In genomic region chr11:109994014-109994413, GRCm38 (mm10) we compare ENCODE assay signal across 18 mouse cellular contexts. TPM values are rescaled to one million over a fixed set of nuclear protein-coding genes. Genes with fewer than 3 reads are reported as not detected.
DNase-seq lines count a peak whose midpoint lies in the region; ATAC-seq and TF ChIP-seq lines count a peak whose summit lies in the region.
"Had no signal": no experiment of that assay in that cellular context is flagged by ENCODE, and none has a peak within 500 bp of the region (broad histone marks: within the 10 kb centered on the region; RNA-seq: fewer than 3 reads in every experiment).

No protein-coding gene starts in this region.

- no peaks in the 10 kb centered on the region for H3K36me3 ChIP-seq in liver, adult 2 months (ENCODE audit: control insufficient read depth, insufficient read depth, low read length)
- H3K36me3 ChIP-seq in hindbrain, embryonic 15.5 days = no peaks in the 10 kb centered on the region
- no peaks in the 10 kb centered on the region for H3K36me3 ChIP-seq in liver, embryonic 16.5 days (ENCODE audit: control insufficient read depth, insufficient read depth)
- H3K36me3 ChIP-seq: forebrain, embryonic 12.5 days; G1E had no signal

- intact Hi-C loops in gastrocnemius, adult 2 months (cut with DNase I) = no loop called here

- no peak for TF ChIP-seq CTCF in gastrocnemius, adult 2 months (IDR thresholded peaks at IDR 0.05)
- no peak for TF ChIP-seq CTCF in liver, adult 2 months (IDR thresholded peaks at IDR 0.05; ENCODE audit: low read depth, low read length)

- no peak for ATAC-seq in hindbrain, embryonic 15.5 days (ENCODE audit: low FRiP score, low read depth)
- ATAC-seq in liver, embryonic 16.5 days (ENCODE audit: low read depth) = no peak

- H3K4me1 ChIP-seq in liver, adult 2 months (ENCODE audit: control insufficient read depth, insufficient read depth, low read length) = peaks cover 16% of the 10 kb centered on the region
- peaks cover 15% of the 10 kb centered on the region for H3K4me1 ChIP-seq in hindbrain, embryonic 15.5 days (replicated peaks)
- no peaks in the 10 kb centered on the region for H3K4me1 ChIP-seq in liver, embryonic 16.5 days (ENCODE audit: control insufficient read depth, low read depth, low read length)

- TF ChIP-seq POLR2A in liver, adult 2 months (IDR thresholded peaks at IDR 0.05; ENCODE audit: extremely low read depth, insufficient read depth, low read length) = no peak

- H3K27me3 ChIP-seq in liver, adult 2 months (ENCODE audit: control insufficient read depth, insufficient read depth, low read length) = no peaks in the 10 kb centered on the region
- H3K27me3 ChIP-seq in hindbrain, embryonic 15.5 days = no peaks in the 10 kb centered on the region
- no peaks in the 10 kb centered on the region for H3K27me3 ChIP-seq in liver, embryonic 16.5 days (ENCODE audit: control insufficient read depth, insufficient read depth, low read depth, low read length)
- H3K27me3 ChIP-seq: forebrain, embryonic 12.5 days had no signal

- WGBS in liver, adult 2 months = 13% methylated on average over 6 of the region's 6 CpGs
- 71% methylated on average over 6 of the region's 6 CpGs for WGBS in hindbrain, embryonic 15.5 days
- 21% methylated on average over 6 of the region's 6 CpGs for WGBS in liver, embryonic 16.5 days (ENCODE audit: insufficient replicate concordance)

- no peaks in the 10 kb centered on the region for H3K9me3 ChIP-seq in hindbrain, embryonic 15.5 days
- no peaks in the 10 kb centered on the region for H3K9me3 ChIP-seq in liver, embryonic 16.5 days (replicated peaks; ENCODE audit: control insufficient read depth, low read length)
- H3K9me3 ChIP-seq: forebrain, embryonic 12.5 days had no signal

- peaks cover 12% of the 10 kb centered on the region; the same call in 1 of the 2 replicates for H3K79me2 ChIP-seq in liver, adult 2 months (ENCODE audit: control insufficient read depth, insufficient read depth, low read length)

- DNase-seq in gastrocnemius, adult 2 months = no peak
- no peak for DNase-seq in gastrocnemius, postnatal 4 days (ENCODE audit: low spot score in 2 of 2)
- DNase-seq in liver, adult 2 months (ENCODE audit: extremely low read depth, low read depth, low spot score) = peak; percentile 70
- no peak for DNase-seq in liver
- DNase-seq in frontal cortex, postnatal 14 days (ENCODE audit: low spot score in 2 of 2) = no peak
- no peak for DNase-seq in urinary bladder, adult 18-20 months (ENCODE audit: low spot score in 2 of 2)
- DNase-seq: B cell, adult 2 months; cerebellum, adult 11-12 months; embryo, embryonic 11 days; kidney, adult 9 months; lung, postnatal 10 days; right cerebral cortex, postnatal 25 days; thymus, postnatal 25 days had no signal

- H3K9ac ChIP-seq in liver, adult 2 months (ENCODE audit: low read depth, low read length) = peak overlapping the region; percentile 53
- H3K9ac ChIP-seq in hindbrain, embryonic 15.5 days = no peak overlapping the region
- peak overlapping the region; percentile 47; the same call in 1 of the 2 replicates for H3K9ac ChIP-seq in liver, embryonic 16.5 days (ENCODE audit: low read depth, low read length)
- H3K9ac ChIP-seq: forebrain, embryonic 12.5 days had no signal

- H3K4me2 ChIP-seq in hindbrain, embryonic 15.5 days = peak overlapping the region; percentile 81
- peak overlapping the region; percentile 18 for H3K4me2 ChIP-seq in liver, embryonic 16.5 days (ENCODE audit: low read depth, low read length)

- H3K27ac ChIP-seq in gastrocnemius, adult 2 months = peak overlapping the region; percentile 87
- peak overlapping the region; percentile 95 for H3K27ac ChIP-seq in liver, adult 2 months (replicated peaks; ENCODE audit: insufficient read depth, low read depth, low read length)
- no peak overlapping the region for H3K27ac ChIP-seq in hindbrain, embryonic 15.5 days (replicated peaks)
- H3K27ac ChIP-seq in liver, embryonic 16.5 days (ENCODE audit: low read length) = peak overlapping the region; percentile 85
- H3K27ac ChIP-seq: forebrain, embryonic 12.5 days had no signal

- peak overlapping the region; percentile 73 for H3K4me3 ChIP-seq in gastrocnemius, adult 2 months
- peak overlapping the region; percentile 4; the same call in 1 of the 2 replicates for H3K4me3 ChIP-seq in liver, adult 2 months (ENCODE audit: insufficient read depth, low read depth, low read length)
- no peak overlapping the region for H3K4me3 ChIP-seq in hindbrain, embryonic 15.5 days
- peak overlapping the region; percentile 32 for H3K4me3 ChIP-seq in liver, embryonic 16.5 days (ENCODE audit: low read depth, low read length)
- H3K4me3 ChIP-seq: forebrain, embryonic 12.5 days had no signal

RNA-seq across cellular contexts. Expression of gene Abca8b, which starts 1.6 kb away (rescaled TPM):
- total RNA-seq in gastrocnemius, adult 2 months (2021) = 10 to 100 TPM; 12.9 to 17.7 TPM
- total RNA-seq in gastrocnemius, postnatal 4 days (2021) = 10 to 100 TPM; 14.7 to 15.9 TPM
- 35.7 and 44.2 TPM in 2 replicates for total RNA-seq in liver, adult 2 months (2014; rRNA removed)
- polyA plus RNA-seq in liver, adult 2 months (2012; rRNA removed) = 8.6 and 12.2 TPM in 2 replicates
- polyA plus RNA-seq in hindbrain, embryonic 15.5 days (2015; fragmentation: Nextera tagmentation; extraction: Ambion mirVana) = 1.4 and 1.6 TPM in 2 replicates
- polyA plus RNA-seq in liver, embryonic 16.5 days (2015; fragmentation: Nextera tagmentation; extraction: Ambion mirVana) = 9.8 and 10.9 TPM in 2 replicates
- total RNA-seq: hematopoietic stem cell, adult 5-6 weeks had no signal
- polyA plus RNA-seq: G1E had no signal
